Mouse (Mus musculus): Measurements from ENCODE around the gene Hadh.

Gene Hadh

DNA sequence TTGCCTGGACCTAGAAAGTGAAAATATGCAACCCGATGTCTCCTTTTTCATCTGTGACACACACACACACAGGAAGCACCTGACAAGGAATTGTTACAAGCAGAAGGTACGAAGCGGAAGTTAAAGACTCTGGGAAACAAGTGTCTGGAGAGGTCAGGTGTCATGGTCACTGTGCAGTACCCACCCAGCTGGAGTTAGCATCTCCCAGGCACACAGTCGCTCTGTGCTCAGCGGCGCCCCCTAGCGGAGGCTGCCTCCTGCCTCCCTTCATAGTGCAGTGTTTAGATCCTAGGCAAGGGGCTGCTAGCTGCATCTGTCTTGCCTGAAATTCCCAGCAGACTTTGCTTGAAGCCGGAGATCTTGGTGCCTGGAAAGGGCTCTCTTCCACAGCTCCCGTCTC lies 57.1 kb downstream of the Hadh start:
- peak; percentile 82 for DNase-seq (ENCODE audit: low read depth)

DNA sequence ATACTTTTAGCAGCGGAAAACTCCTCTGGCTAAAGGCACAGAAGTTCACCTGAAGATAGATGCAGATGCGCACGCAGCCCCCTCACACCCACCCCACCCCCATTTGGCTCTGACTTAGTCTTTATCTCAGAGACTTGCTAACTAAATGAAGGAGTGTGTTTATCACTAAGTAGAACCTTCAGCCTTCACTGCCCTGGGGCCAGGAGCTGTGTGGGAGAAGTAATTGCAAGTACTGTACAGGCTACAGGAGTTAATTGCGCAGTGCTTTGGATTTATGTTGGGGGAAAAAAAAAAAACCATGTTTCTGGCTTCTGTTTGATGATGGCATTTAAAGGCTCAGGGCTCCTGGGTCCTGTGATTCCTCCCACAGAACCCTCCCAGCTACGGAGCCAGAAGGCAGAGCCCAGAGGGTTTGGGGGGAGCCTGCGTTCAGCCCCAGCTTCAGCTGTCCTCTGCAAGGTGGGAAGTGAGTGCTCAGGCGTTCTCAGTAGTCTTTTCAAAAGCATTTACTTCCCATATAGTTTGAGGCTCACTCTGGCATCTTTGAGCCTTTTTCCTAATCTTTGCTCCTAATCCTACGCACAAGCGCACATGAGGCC lies 57.7 kb downstream of the Hadh start:
- DNase-seq (ENCODE audit: low read depth), result no peak

DNA sequence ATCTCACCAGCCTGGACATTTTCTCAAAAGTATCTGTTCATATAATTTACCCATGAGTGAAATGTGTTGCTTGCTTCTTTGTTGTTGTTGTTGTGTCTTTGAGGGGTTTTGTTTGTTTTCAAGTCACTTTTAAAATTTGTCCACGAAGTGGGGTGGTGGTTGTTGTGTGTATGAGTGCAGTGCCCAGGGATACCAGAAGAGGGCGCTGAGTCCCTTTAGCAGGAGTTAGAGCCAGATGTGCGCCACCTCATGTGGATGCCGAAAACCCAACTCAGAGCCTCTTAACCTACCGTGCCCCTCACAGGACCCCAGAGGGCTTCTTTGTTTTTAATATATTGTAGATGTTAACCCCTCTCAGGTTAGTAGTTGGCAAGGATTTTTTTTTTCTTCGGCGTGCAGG lies 59.7 kb downstream of the Hadh start:
- DNase-seq (ENCODE audit: low read depth), result peak; percentile 68

DNA sequence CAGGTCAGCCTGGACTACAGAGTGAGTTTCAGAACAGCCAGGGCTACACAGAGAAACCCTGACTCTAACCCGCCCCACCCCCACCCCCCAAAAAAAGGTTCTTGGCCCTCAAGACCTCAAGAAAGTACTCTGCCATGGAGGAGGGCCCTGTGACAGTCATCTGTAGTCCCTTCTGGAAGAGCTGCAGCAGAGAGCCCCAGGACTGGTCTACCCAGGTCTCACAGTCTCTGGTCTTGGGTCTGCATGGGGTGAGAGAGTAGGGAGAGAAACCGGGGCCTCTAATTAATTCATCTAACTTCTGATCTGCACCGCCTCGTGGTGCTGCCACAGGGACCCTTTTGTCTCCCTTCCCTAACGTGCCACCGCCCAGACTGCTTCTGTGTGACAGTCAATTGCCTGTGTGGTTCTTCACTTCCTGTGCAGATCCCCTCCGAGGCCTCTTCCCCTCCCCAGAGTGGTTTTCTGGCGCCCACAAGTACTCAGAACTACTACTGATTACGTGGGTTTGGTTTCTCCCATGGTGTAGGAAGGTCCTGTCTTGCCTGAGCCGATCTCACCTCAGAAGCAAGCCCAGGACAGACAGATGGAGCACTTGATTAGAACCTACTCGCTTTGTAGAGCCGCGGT lies 63.5 kb downstream of the Hadh start:
- DNase-seq (ENCODE audit: low read depth), result peak; percentile 94

DNA sequence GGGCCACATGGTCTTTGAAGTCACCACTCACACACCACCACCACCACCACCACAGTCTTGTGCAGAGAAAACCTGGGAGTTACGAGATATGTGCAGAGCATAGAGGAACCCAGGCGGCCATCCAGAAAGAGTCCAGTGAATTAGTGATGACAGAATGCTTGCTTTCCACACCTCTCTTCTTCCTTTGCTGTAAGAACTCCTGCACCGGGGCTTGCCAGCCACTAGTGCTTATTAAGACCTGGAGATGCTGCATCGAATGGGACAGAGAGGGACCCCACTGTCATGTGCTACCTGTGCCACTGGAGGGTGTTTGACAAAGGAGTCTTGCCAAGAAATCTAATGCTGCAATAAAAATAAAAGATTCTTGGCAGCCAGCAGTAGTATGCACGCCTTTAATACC lies 64.1 kb downstream of the Hadh start:
- peak; percentile 72 for DNase-seq (ENCODE audit: low read depth)

DNA sequence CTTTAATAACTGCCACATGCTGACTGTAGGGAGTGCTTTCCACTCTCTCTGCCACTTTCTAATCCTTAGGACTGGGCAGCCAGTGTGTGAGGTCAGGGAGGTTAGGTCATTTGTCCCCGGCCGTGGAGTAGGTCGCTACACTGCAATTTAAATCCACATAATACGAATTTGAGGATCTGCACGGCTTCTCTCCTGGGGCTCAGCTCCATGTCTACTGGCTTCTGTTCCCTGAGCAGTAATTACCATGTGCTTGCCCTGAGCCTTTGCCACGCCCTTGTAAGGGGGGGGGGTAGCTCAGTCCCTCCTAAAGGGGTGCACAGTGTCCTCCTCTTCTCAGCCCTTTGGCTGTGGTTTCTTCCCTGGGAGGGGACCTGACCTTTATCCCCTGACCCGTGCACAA lies 69.6 kb downstream of the Hadh start:
- DNase-seq (ENCODE audit: low read depth), result no peak

DNA sequence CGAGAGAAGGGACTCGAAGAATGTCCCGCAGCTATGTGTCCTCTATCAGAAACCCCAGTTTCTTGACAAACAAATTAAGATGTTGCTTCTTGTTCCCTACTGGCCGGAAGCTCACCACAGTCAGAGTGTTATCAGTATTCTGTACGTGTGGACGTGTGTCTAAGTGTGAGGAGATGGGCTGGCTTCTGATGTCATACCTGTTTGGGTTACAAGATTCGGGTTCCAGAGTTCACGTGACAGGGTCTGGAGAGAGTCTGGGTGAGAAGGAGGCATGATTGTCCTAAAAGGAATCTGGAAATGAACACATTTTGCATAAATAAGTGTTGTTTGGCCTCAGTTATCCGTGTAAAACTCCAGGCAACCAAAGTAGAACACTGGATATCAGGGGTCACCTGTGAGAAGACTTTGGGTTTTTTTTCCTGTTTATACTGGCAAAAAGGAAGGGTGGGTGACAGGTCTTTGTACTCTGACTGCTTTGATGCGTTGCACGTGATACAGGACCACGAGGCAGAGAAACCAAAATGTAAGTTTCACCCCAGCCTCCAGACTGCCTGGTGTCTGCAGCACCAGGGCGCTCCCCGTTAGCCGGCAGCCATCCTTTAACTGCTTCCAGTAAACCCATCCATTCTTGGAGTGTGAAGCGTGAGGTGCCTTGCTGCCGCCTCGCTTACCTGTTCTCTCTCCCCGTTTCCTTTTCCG lies 72.2 kb downstream of the Hadh start:
- DNase-seq (ENCODE audit: low read depth), result peak; percentile 82

DNA sequence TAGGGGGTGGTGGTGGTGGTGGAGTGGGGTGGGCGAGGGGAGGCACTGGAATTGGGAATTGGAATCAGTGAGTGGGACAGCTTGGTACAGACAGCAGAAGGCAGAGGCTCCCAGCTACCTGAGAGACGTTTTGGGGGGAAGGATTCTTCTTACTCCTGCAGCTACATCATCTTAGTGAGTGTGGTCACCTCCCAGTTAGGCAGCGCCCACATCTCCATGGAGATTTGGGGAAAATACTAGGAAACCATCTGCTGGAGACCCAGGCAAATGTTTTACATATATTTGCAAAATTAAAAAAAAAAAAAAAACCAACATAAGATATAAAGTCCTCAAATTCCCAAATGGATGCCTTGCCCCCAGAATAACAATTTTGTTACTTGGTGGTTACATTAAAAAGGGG lies 72.9 kb downstream of the Hadh start:
- no peak for DNase-seq (ENCODE audit: low read depth)

DNA sequence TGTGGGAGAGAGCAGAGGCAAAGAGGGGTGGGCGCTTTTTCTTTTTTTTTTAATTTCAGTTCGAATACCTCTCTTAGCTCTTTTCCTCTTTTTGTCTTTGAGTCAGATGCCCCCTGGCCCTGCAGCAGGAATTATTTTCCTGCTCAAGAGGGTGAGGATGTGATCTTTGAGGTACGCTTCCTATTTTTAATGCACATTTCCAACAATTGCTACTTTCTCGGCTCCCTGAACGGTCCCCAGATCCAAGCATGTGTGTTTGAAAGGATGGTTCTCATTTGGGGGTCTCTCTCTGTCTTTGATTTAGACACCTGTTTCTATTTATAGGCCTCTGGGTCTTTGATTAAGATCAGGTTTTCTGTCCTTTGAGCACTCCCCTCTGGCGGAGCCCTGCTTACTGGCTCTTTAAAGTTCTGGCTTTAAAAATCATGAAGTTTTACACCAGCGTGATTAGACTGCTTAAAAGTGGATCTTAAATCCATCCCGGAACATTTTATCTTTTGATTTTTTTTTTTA lies 75.3 kb downstream of the Hadh start:
- DNase-seq (ENCODE audit: low read depth), result no peak

DNA sequence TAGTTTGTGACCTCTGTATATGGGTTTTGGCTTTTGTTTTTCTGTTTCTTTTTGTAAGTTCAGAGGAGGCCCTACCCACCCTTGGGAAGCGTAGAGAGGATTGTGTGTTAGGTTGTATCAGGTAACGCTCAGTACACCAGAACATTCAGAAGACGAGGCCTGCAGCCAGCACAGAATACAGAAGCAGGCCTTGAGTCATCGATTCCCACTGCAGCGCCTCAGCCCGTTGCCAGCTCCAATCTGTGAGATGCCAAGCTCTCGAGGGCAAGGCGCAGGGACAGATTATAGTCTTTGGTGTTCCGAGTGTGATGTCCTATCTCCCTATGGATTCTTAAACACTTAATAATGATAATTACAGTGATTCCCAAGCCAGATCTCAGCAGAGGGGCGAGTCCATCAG lies 75.9 kb downstream of the Hadh start:
- no peak for DNase-seq (ENCODE audit: low read depth)

DNA sequence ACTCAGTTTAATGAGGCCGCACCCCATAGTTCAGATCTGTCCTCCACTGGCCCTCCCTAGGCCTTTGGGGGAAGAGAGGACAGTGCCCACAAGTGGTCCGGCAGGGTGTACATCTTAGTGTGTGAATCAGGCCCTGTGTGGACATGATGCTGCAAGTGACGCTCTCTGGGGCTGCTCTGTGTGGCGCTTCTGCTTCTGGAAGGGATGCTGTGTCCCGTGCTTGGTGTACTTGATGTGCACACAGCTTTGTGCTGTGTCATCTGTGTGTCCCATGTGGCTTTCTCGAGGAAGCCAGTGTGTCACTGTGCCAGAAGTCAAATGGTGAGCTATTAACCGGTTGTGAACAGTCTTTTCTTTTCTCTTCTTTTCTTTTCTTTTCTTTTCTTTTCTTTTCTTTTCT lies 80.4 kb downstream of the Hadh start:
- peak; percentile 56 for DNase-seq (ENCODE audit: low read depth)

DNA sequence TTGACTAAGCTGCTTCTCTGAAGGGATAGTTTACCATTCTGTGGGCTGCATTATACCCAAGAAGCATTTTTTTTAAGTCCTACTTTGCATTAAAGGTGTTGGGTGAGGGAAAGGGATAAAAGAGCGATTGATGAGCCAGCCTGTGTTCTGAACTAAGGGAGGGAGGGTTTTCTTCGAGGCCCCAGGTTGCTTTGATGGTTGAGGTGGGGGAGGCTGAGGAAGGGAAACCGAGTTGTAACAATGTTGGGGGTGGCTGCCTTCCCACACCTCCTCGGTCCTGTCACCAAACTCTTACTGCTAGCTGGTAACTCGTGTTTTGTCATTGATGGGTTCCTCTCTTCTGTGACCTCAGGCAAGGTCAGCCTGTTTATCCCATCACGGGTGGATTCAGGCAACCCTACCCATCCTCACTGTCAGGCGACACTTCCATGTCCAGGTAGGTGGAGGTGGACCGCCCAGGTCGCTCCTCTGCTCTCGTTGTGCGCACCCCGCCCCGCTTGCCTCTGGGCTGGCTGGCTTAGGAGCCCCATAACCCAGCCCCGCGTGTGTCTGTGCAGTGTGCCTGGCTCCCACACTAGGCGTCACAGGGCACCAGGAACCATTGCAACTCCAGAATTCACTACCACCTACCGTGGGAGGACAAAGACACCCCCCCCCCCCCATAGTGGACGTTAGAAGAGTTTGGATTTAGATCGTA lies 81.1 kb downstream of the Hadh start:
- DNase-seq (ENCODE audit: low read depth), result peak; percentile 81

DNA sequence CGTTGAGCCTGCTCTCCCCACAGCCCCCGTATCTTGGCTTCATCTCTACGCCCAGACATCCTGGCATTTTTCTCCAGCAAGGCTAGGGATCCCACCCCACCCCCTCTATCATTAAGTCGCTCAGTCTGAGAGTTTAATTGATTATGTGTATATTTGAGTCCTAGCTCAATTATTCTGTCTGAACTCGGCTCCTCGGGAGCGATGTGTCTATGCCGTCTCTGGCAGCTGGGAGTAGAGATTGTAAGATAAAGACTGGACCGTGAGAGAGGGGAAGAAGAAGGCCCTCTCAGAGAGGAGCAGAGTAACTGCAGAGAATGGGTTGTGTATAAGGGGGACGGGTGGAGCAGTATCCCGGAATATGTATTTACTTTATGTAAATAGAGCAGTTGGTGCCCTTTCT lies 81.7 kb downstream of the Hadh start:
- DNase-seq (ENCODE audit: low read depth), result no peak

DNA sequence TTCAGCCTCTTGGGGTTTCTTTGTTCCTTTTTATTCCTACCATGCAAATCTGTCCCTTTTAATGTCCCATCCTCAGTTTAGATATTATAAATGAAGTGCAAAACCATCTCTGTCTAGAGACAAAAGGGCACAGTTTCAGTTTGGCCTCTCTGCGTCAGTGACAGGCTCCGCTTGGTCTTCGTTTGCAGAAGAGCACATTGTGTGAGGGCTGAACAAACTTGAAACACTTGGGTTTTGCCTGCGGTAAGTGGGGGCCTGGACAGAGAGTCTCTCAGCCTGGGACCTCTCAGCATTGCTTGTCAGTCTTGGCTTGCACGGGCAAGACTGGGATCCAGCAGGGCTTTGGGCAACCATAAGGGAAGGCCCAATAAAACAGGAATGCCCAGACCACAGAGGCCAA lies 85.7 kb downstream of the Hadh start:
- no peak for DNase-seq (ENCODE audit: low read depth)
